Mouse (Mus musculus) neural tube, embryonic 12.5 days (tissue): ENCODE data around the gene Rptor. TPM values are rescaled to one million over a fixed set of nuclear protein-coding genes. Genes with fewer than 3 reads are reported as not detected.

Experiments used
- ATAC-seq: fragments of 200-750 bp; cut with Nextera tagmentation; 2 replicates; pipeline ENCODE4 v1.8.0; 2017; ENCODE audit warnings: low read depth, mild to moderate bottlenecking, moderate TSS enrichment, moderate library complexity; ENCODE audit not compliant: low FRiP score
- H3K27ac ChIP-seq: fragments of 300-500 bp; sonication (generic); 2 replicates; pipeline ENCODE4 v1.5.1; 2016
- H3K27me3 ChIP-seq: fragments of 300-500 bp; sonication (generic); replicated peaks from 2 replicates; pipeline ENCODE4 v1.6.1; 2016; ENCODE audit warnings: mild to moderate bottlenecking
- H3K36me3 ChIP-seq: fragments of 300-500 bp; sonication (generic); 2 replicates; pipeline ENCODE4 v1.6.1; 2016; ENCODE audit warnings: mild to moderate bottlenecking
- H3K4me1 ChIP-seq: fragments of 300-500 bp; sonication (generic); 2 replicates; pipeline ENCODE4 v1.6.1; 2016
- H3K4me2 ChIP-seq: fragments of 300-500 bp; sonication (generic); replicated peaks from 2 replicates; pipeline ENCODE4 v1.6.1; 2016; ENCODE audit warnings: mild to moderate bottlenecking
- H3K4me3 ChIP-seq: fragments of 300-500 bp; sonication (generic); 2 replicates; pipeline ENCODE4 v1.5.1; 2016
- H3K9ac ChIP-seq: fragments of 300-500 bp; sonication (generic); 2 replicates; pipeline ENCODE4 v1.6.1; 2016; ENCODE audit warnings: mild to moderate bottlenecking
- H3K9me3 ChIP-seq: fragments of 300-500 bp; sonication (generic); 2 replicates; pipeline ENCODE4 v1.6.1; 2016; ENCODE audit warnings: mild to moderate bottlenecking
- WGBS: fragments of 180-500 bp; shearing (Covaris S2); methylation state at CpG from one replicate; pipeline ENCODE4 v1.1.7; 2016; 5-methylcytosine and 5-hydroxymethylcytosine counted together
- polyA plus RNA-seq: library from polyadenylated mRNA; unstranded; fragments of >200 nt; fragmentation: Nextera tagmentation; extraction: Ambion mirVana; gene quantifications from 2 replicates; pipeline ENCODE4 v1.2.1, GENCODE M21; 2016

The Rptor gene
- polyA plus RNA-seq, 1 experiment from 2014 or later, result 17.8 TPM

- H3K27me3 ChIP-seq, result no peaks in the 10 kb centered on the region
These were observed 330.4 kb downstream of the Rptor start for GRCm38 (mm10) chr11:119933142-119933541.

GRCm38 (mm10) chr11:119933819-119934583 is 331.3 kb downstream of the Rptor start:
- H3K9ac ChIP-seq, result no peak overlapping the region
- peaks cover 24% of the 10 kb centered on the region for H3K4me1 ChIP-seq
- no peak overlapping the region for H3K27ac ChIP-seq
- no peaks in the 10 kb centered on the region for H3K36me3 ChIP-seq
- no peak overlapping the region for H3K4me2 ChIP-seq
- H3K9me3 ChIP-seq, result no peaks in the 10 kb centered on the region
- H3K4me3 ChIP-seq, result no peak overlapping the region
- no peaks in the 10 kb centered on the region for H3K27me3 ChIP-seq
- ATAC-seq, result no peak
- 85% methylated on average over 8 of the region's 8 CpGs for WGBS

More at GRCm38 (mm10) chr11:119933142-119933541, 330.4 kb downstream of the Rptor start:
- ATAC-seq, result no peak
- 75% methylated on average over 4 of the region's 4 CpGs for WGBS
- Histone ChIP-seq H3K9ac (no peak overlapping the region), H3K4me1 (peaks cover 22% of the 10 kb centered on the region), H3K36me3 (no peaks in the 10 kb centered on the region), H3K4me3 (no peak overlapping the region), H3K9me3 (no peaks in the 10 kb centered on the region), H3K4me2 (no peak overlapping the region), H3K27ac (no peak overlapping the region)

DNA sequence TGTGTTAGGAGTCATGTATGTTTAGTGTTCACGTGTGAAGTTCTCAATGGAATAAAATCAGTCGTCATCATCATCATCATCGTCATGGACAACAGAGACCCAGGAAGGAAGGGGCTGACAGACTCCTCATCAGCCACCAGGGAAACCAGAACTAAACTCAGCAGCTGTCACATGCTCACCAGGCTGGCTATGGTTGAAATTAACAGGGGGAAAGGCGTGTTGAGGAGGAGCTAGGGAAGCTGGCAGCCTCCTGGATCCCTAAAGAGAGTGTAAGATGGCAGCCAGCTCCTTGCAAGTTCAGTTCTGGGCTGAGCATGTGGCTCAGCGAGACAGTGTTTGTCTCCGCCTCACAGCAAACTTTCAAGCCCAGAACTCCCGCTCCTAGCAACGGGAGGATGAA is 332.1 kb downstream of the Rptor start:
- ATAC-seq, result no peak
- WGBS, result 79% methylated on average over 8 of the region's 8 CpGs
- no peak overlapping the region for H3K27ac ChIP-seq
- no peaks in the 10 kb centered on the region for H3K36me3 ChIP-seq
- H3K4me3 ChIP-seq, result no peak overlapping the region
- H3K9me3 ChIP-seq, result no peaks in the 10 kb centered on the region
- 0 out of 2 replicates have a peak, but pooled peaks cover 4% of the 10 kb centered on the region for H3K27me3 ChIP-seq
- H3K4me2 ChIP-seq, result no peak overlapping the region
- peaks cover 32% of the 10 kb centered on the region for H3K4me1 ChIP-seq
- H3K9ac ChIP-seq, result no peak overlapping the region

GRCm38 (mm10) chr11:119935457-119935856 is 332.8 kb downstream of the Rptor start:
- 34% methylated on average over 6 of the region's 6 CpGs for WGBS
- Histone ChIP-seq H3K36me3 (no peaks in the 10 kb centered on the region), H3K9ac (no peak overlapping the region), H3K4me2 (no peak overlapping the region), H3K4me3 (no peak overlapping the region), H3K9me3 (no peaks in the 10 kb centered on the region), H3K4me1 (peaks cover 34% of the 10 kb centered on the region), H3K27me3 (0 out of 2 replicates have a peak, but pooled peaks cover 4% of the 10 kb centered on the region), H3K27ac (no peak overlapping the region)
- ATAC-seq, result 0 out of 2 replicates have a peak, but pooled peaks have one; percentile 21

- H3K4me2 ChIP-seq, result no peak overlapping the region
- H3K4me3 ChIP-seq, result no peak overlapping the region
- H3K9me3 ChIP-seq, result no peaks in the 10 kb centered on the region
- peaks cover 40% of the 10 kb centered on the region for H3K4me1 ChIP-seq
- H3K9ac ChIP-seq, result no peak overlapping the region
- WGBS, result 76% methylated on average over 2 of the region's 2 CpGs
- no peak for ATAC-seq
- peaks cover 10% of the 10 kb centered on the region; the same call in 1 of the 2 replicates for H3K27me3 ChIP-seq
- H3K36me3 ChIP-seq, result no peaks in the 10 kb centered on the region
- H3K27ac ChIP-seq, result no peak overlapping the region
These were observed 333.8 kb downstream of the Rptor start for GRCm38 (mm10) chr11:119936456-119936855.

GRCm38 (mm10) chr11:119937216-119937615 is 334.5 kb downstream of the Rptor start:
- 63% methylated on average over 12 of the region's 12 CpGs for WGBS
- peaks cover 42% of the 10 kb centered on the region for H3K4me1 ChIP-seq

DNA sequence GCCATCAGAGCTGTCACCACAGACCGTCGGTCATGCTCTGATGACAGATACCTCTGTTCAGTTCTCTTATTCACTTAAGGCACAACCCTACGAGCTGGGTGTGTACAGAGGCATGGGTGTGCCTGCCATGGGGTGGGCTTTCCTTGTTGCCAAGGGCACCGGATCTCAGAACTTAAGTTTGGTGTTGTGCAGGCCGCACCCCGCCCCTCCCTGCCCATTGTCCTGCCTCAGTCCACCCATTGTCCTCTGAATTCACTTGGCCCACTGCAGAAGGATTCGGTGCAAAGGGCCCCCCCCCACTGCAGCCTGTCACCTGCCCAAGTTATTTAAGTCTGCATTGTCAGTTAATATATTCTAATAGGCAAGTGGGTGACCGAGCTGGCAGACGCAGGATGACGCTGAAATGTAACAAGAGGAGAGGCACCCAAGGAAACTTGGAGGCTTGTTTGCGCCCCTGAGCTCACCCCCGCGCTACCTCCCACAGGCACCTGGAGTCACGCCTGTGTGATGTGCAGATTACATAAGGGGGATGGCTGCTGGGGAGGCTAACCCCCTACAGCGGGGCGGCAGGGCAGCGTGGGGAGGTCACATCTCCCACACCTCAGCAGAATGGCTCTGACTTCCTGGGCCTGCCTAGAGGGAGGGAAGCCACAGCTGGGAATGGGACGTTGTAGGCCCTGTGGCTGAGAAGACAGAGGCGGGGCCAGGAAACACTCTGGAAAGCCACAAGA is 335.2 kb downstream of the Rptor start:
- H3K4me1 ChIP-seq, result peaks cover 41% of the 10 kb centered on the region
- no peak overlapping the region for H3K4me3 ChIP-seq
- H3K27me3 ChIP-seq, result peaks cover 11% of the 10 kb centered on the region; the same call in 1 of the 2 replicates
- H3K36me3 ChIP-seq, result no peaks in the 10 kb centered on the region
- no peak for ATAC-seq
- 54% methylated on average over 19 of the region's 19 CpGs for WGBS
- no peak overlapping the region for H3K4me2 ChIP-seq
- H3K9ac ChIP-seq, result 0 out of 2 replicates have a peak overlapping the region, but pooled peaks have one; percentile 3
- no peaks in the 10 kb centered on the region for H3K9me3 ChIP-seq
- no peak overlapping the region for H3K27ac ChIP-seq

More at GRCm38 (mm10) chr11:119937216-119937615, 334.5 kb downstream of the Rptor start:
- Histone ChIP-seq H3K9ac (no peak overlapping the region), H3K27ac (no peak overlapping the region), H3K4me3 (no peak overlapping the region), H3K36me3 (no peaks in the 10 kb centered on the region), H3K9me3 (no peaks in the 10 kb centered on the region), H3K4me2 (no peak overlapping the region), H3K27me3 (peaks cover 11% of the 10 kb centered on the region; the same call in 1 of the 2 replicates)
- no peak for ATAC-seq

DNA sequence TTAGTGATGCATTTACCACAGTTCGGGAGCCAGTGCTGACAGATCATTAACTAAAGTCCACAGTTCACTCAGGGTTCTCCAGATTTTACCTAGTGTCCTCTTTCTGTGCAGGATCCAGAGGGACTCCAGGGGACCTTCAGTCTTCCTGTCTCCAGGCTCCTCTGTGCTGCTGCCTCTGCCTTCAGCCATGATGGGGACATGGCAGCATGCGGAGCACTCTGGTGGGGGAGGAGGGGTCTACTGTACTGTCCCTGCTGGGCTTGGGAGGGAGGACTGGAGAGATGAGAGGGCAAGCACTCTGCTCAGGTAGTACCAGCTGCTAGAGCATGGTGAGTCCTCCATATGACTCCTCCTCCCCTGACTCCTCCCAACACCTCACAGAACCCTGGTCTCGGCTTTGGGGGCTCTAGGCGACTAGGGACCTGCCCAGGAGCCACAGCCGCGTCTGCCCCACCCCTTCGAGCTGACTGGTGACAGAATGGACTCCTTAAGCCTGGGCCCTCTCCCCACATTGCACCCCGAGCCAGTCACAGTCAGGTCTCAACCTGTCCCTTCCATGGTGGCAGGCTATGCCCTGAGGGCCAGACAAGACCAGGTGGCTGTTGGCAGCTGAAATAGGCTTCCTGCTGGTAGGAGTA is 336.5 kb downstream of the Rptor start:
- 45% methylated on average over 8 of the region's 8 CpGs for WGBS
- no peaks in the 10 kb centered on the region for H3K36me3 ChIP-seq
- no peak overlapping the region for H3K9ac ChIP-seq
- no peak overlapping the region for H3K27ac ChIP-seq
- H3K4me3 ChIP-seq, result no peak overlapping the region
- no peak for ATAC-seq
- peaks cover 11% of the 10 kb centered on the region; the same call in 1 of the 2 replicates for H3K27me3 ChIP-seq
- peaks cover 52% of the 10 kb centered on the region for H3K4me1 ChIP-seq
- H3K4me2 ChIP-seq, result no peak overlapping the region
- H3K9me3 ChIP-seq, result no peaks in the 10 kb centered on the region

GRCm38 (mm10) chr11:119939711-119940106 is 337.0 kb downstream of the Rptor start:
- 71% methylated on average over 4 of the region's 4 CpGs for WGBS
- H3K4me1 ChIP-seq, result peaks cover 54% of the 10 kb centered on the region
- no peak overlapping the region for H3K4me2 ChIP-seq

GRCm38 (mm10) chr11:119940142-119940541 is 337.4 kb downstream of the Rptor start:
- Histone ChIP-seq H3K9me3 (no peaks in the 10 kb centered on the region), H3K27ac (no peak overlapping the region), H3K4me1 (peaks cover 54% of the 10 kb centered on the region), H3K4me2 (no peak overlapping the region), H3K36me3 (no peaks in the 10 kb centered on the region), H3K9ac (no peak overlapping the region), H3K27me3 (peaks cover 11% of the 10 kb centered on the region; the same call in 1 of the 2 replicates), H3K4me3 (no peak overlapping the region)
- ATAC-seq, result no peak
- WGBS, result 57% methylated on average over 11 of the region's 11 CpGs

More at GRCm38 (mm10) chr11:119939711-119940106, 337.0 kb downstream of the Rptor start:
- no peak overlapping the region for H3K4me3 ChIP-seq
- peaks cover 11% of the 10 kb centered on the region; the same call in 1 of the 2 replicates for H3K27me3 ChIP-seq
- H3K36me3 ChIP-seq, result no peaks in the 10 kb centered on the region
- H3K27ac ChIP-seq, result no peak overlapping the region
- no peaks in the 10 kb centered on the region for H3K9me3 ChIP-seq
- no peak for ATAC-seq
- H3K9ac ChIP-seq, result no peak overlapping the region

- no peak for ATAC-seq
- peaks cover 48% of the 10 kb centered on the region for H3K4me1 ChIP-seq
- H3K36me3 ChIP-seq, result no peaks in the 10 kb centered on the region
- 3% methylated on average over 8 of the region's 8 CpGs for WGBS
- no peaks in the 10 kb centered on the region for H3K9me3 ChIP-seq
- H3K9ac ChIP-seq, result peak overlapping the region; percentile 77; the same call in 1 of the 2 replicates
- peak overlapping the region; percentile 99 for H3K4me2 ChIP-seq
- H3K27me3 ChIP-seq, result peaks cover 11% of the 10 kb centered on the region; the same call in 1 of the 2 replicates
- no peak overlapping the region for H3K27ac ChIP-seq
- peak overlapping the region; percentile 60 for H3K4me3 ChIP-seq
These were observed 339.1 kb downstream of the Rptor start for GRCm38 (mm10) chr11:119941794-119942193.
